Mouse (Mus musculus) erythroblast, embryonic 14.5 days (primary cell): ENCODE data around the gene Cdhr2. TPM values are rescaled to one million over a fixed set of nuclear protein-coding genes. Genes with fewer than 3 reads are reported as not detected.

ENCODE experiments used
- H3K27me3 ChIP-seq: 2 replicates; pipeline ENCODE4 v1.6.1; 2012; ENCODE audit warnings: inconsistent platforms; ENCODE audit not compliant: control insufficient read depth
- H3K36me3 ChIP-seq: 2 replicates; pipeline ENCODE4 v1.6.1; 2012; ENCODE audit warnings: mild to moderate bottlenecking, inconsistent platforms; ENCODE audit not compliant: control insufficient read depth
- H3K4me1 ChIP-seq: 2 replicates; pipeline ENCODE4 v1.6.1; 2012; ENCODE audit warnings: inconsistent platforms; ENCODE audit not compliant: control insufficient read depth
- H3K4me3 ChIP-seq: replicated peaks from 2 replicates; pipeline ENCODE3; 2012; ENCODE audit warnings: moderate library complexity, mild to moderate bottlenecking, inconsistent platforms
- H3K9me3 ChIP-seq: 2 replicates; pipeline ENCODE4 v1.6.1; 2012; ENCODE audit warnings: low read length, inconsistent platforms, mixed read lengths; ENCODE audit not compliant: control insufficient read depth
- GATA1 ChIP-seq: IDR thresholded peaks from 2 replicates; pipeline ENCODE4 v1.6.1; 2012; ENCODE audit warnings: low read length, inconsistent platforms, mixed read lengths
- TAL1 ChIP-seq: IDR thresholded peaks from 3 replicates; pipeline ENCODE4 v1.6.1; 2012; ENCODE audit warnings: low read length, inconsistent platforms, mixed read lengths
- polyA plus RNA-seq: library from polyadenylated mRNA; stranded (reverse); fragments of >175 nt; gene quantifications from 2 replicates; pipeline ENCODE4 v1.2.3, GENCODE M21; 2012

The Cdhr2 gene
- polyA plus RNA-seq, 1 experiment = not detected

- TF ChIP-seq TAL1 = peak; percentile 94
- TF ChIP-seq GATA1 = peak; percentile 94
- Histone ChIP-seq H3K4me1 (peaks cover 73% of the 10 kb centered on the region), H3K36me3 (peaks cover 84% of the 10 kb centered on the region)
Observed at GRCm38 (mm10) chr13:54680184-54680853, 20.9 kb upstream of the Cdhr2 start.

GRCm38 (mm10) chr13:54681291-54681690 lies 20.0 kb upstream of the Cdhr2 start:
- H3K4me1 ChIP-seq = peaks cover 81% of the 10 kb centered on the region
- H3K27me3 ChIP-seq = no peaks in the 10 kb centered on the region
- no peaks in the 10 kb centered on the region for H3K9me3 ChIP-seq
- TF ChIP-seq GATA1 = peak; percentile 31
- no peak for TF ChIP-seq TAL1
- peaks cover 92% of the 10 kb centered on the region for H3K36me3 ChIP-seq
- peak overlapping the region; percentile 64 for H3K4me3 ChIP-seq

More at GRCm38 (mm10) chr13:54680184-54680853, 20.9 kb upstream of the Cdhr2 start:
- H3K9me3 ChIP-seq = no peaks in the 10 kb centered on the region
- peak overlapping the region; percentile 64 for H3K4me3 ChIP-seq
- H3K27me3 ChIP-seq = no peaks in the 10 kb centered on the region

- no peak for TF ChIP-seq GATA1
- TF ChIP-seq TAL1 = no peak
- Histone ChIP-seq H3K4me1 (peaks cover 93% of the 10 kb centered on the region), H3K27me3 (no peaks in the 10 kb centered on the region), H3K9me3 (no peaks in the 10 kb centered on the region), H3K36me3 (peaks cover 78% of the 10 kb centered on the region), H3K4me3 (no peak overlapping the region)
Observed at GRCm38 (mm10) chr13:54683301-54683700, 18.0 kb upstream of the Cdhr2 start.

GRCm38 (mm10) chr13:54684140-54684896 lies 16.9 kb upstream of the Cdhr2 start:
- no peaks in the 10 kb centered on the region for H3K27me3 ChIP-seq
- TF ChIP-seq TAL1 (no peak), GATA1 (no peak)
- peaks cover 68% of the 10 kb centered on the region for H3K36me3 ChIP-seq
- peaks cover 94% of the 10 kb centered on the region for H3K4me1 ChIP-seq
- H3K4me3 ChIP-seq = no peak overlapping the region
- no peaks in the 10 kb centered on the region for H3K9me3 ChIP-seq

- no peaks in the 10 kb centered on the region for H3K27me3 ChIP-seq
- peaks cover 95% of the 10 kb centered on the region for H3K4me1 ChIP-seq
- peaks cover 61% of the 10 kb centered on the region for H3K36me3 ChIP-seq
- TF ChIP-seq GATA1 = no peak
- TF ChIP-seq TAL1 = no peak
- H3K9me3 ChIP-seq = no peaks in the 10 kb centered on the region
- H3K4me3 ChIP-seq = peak overlapping the region; percentile 92
Observed at GRCm38 (mm10) chr13:54685174-54685573, 16.1 kb upstream of the Cdhr2 start.

- peaks cover 61% of the 10 kb centered on the region for H3K36me3 ChIP-seq
- H3K9me3 ChIP-seq = no peaks in the 10 kb centered on the region
- no peaks in the 10 kb centered on the region for H3K27me3 ChIP-seq
- peaks cover 95% of the 10 kb centered on the region for H3K4me1 ChIP-seq
- H3K4me3 ChIP-seq = peak overlapping the region; percentile 92
- TF ChIP-seq TAL1 (no peak), GATA1 (no peak)
Observed at GRCm38 (mm10) chr13:54686139-54687053, 14.9 kb upstream of the Cdhr2 start.

- Histone ChIP-seq H3K36me3 (peaks cover 60% of the 10 kb centered on the region), H3K4me1 (peaks cover 95% of the 10 kb centered on the region), H3K4me3 (peak overlapping the region; percentile 92), H3K9me3 (no peaks in the 10 kb centered on the region), H3K27me3 (no peaks in the 10 kb centered on the region)
- TF ChIP-seq TAL1 = no peak
- TF ChIP-seq GATA1 = no peak
Observed at GRCm38 (mm10) chr13:54687096-54687495, 14.2 kb upstream of the Cdhr2 start.

- peaks cover 95% of the 10 kb centered on the region for H3K4me1 ChIP-seq
Observed at GRCm38 (mm10) chr13:54687575-54688424, 13.5 kb upstream of the Cdhr2 start.

More at GRCm38 (mm10) chr13:54687575-54688424, 13.5 kb upstream of the Cdhr2 start:
- TF ChIP-seq GATA1 (no peak), TAL1 (no peak)
- Histone ChIP-seq H3K4me3 (peak overlapping the region; percentile 92), H3K27me3 (no peaks in the 10 kb centered on the region), H3K9me3 (no peaks in the 10 kb centered on the region), H3K36me3 (peaks cover 59% of the 10 kb centered on the region)
